ENCODE assay signal across 8 mouse cellular contexts in the genomic region with DNA sequence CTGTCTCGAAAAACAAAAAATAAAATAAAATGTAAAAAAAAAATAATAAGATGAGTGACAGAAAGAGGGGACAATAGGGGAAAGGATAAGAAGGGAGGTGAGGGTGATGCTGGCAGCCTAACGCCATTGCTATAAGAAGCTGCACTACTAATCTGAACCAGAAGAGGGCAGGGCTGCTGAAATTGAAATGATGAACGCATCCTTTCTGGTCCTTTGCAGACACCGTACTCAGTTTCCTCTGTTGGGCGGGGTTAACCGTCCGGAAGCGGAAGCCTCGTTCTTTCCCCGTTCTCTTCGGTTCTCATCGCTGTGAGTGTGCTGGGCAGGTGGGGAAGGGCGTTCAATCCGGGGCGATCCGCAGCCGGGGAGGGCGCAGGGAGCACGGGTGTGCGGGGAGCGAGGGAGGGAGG. TPM values are rescaled to one million over a fixed set of nuclear protein-coding genes. Genes with fewer than 3 reads are reported as not detected.
DNase-seq lines count a peak whose midpoint lies in the region; ATAC-seq lines count a peak whose summit lies in the region.

A gene (plus strand): TSS at position 224 of the 410 bp plus-strand sequence.

- intact Hi-C loops in left cerebral cortex, postnatal 4 days (cut with DNase I) = no loop called here

- peaks cover 29% of the 10 kb centered on the region for H3K36me3 ChIP-seq in embryonic facial prominence, embryonic 12.5 days
- H3K36me3 ChIP-seq in midbrain, embryonic 11.5 days (ENCODE audit: control insufficient read depth, insufficient read depth, low read length) = peaks cover 19% of the 10 kb centered on the region

- peak; percentile 91 for DNase-seq in adrenal gland, postnatal 36 days
- DNase-seq in heart, adult 11 months = peak; percentile 99
- DNase-seq in kidney, adult 11 months = peak; percentile 91
- DNase-seq in left cerebral cortex, postnatal 4 days = peak; percentile 93
- peak; percentile 99 for DNase-seq in midbrain, embryonic 11.5 days (ENCODE audit: low spot score, missing footprints)
- DNase-seq in right cerebral cortex, postnatal 4 days = peak; percentile 88
- peak; percentile 89 for DNase-seq in yolk sac, embryonic 10.5 days (ENCODE audit: low spot score)

- peak; percentile 61 for ATAC-seq in embryonic facial prominence, embryonic 12.5 days (ENCODE audit: insufficient number of reproducible peaks, insufficient read depth, low FRiP score, low TSS enrichment)
- peak; percentile 83 for ATAC-seq in midbrain, embryonic 11.5 days (ENCODE audit: low FRiP score)

- H3K27me3 ChIP-seq in embryonic facial prominence, embryonic 12.5 days = peaks cover 15% of the 10 kb centered on the region; the same call in 1 of the 2 replicates
- no peaks in the 10 kb centered on the region for H3K27me3 ChIP-seq in midbrain, embryonic 11.5 days (ENCODE audit: control insufficient read depth, insufficient read depth, low read length)

- H3K9ac ChIP-seq in embryonic facial prominence, embryonic 12.5 days = peak within 1 kb of the TSS; percentile 80
- peak within 1 kb of the TSS; percentile 95 for H3K9ac ChIP-seq in midbrain, embryonic 11.5 days (ENCODE audit: low read length)

- H3K9me3 ChIP-seq in embryonic facial prominence, embryonic 12.5 days = no peaks in the 10 kb centered on the region
- no peaks in the 10 kb centered on the region for H3K9me3 ChIP-seq in midbrain, embryonic 11.5 days (ENCODE audit: control insufficient read depth, low read length)

- peak within 1 kb of the TSS; percentile 93 for H3K27ac ChIP-seq in embryonic facial prominence, embryonic 12.5 days
- H3K27ac ChIP-seq in midbrain, embryonic 11.5 days (ENCODE audit: low read depth, low read length) = peak within 1 kb of the TSS; percentile 79

- H3K4me3 ChIP-seq in embryonic facial prominence, embryonic 12.5 days = peak within 1 kb of the TSS; percentile 90
- peak within 1 kb of the TSS; percentile 78 for H3K4me3 ChIP-seq in midbrain, embryonic 11.5 days (ENCODE audit: low read depth, low read length)

- H3K4me2 ChIP-seq in embryonic facial prominence, embryonic 12.5 days (replicated peaks) = peak within 1 kb of the TSS; percentile 75
- peak within 1 kb of the TSS; percentile 94 for H3K4me2 ChIP-seq in midbrain, embryonic 11.5 days

- WGBS in embryonic facial prominence, embryonic 12.5 days = 1% methylated on average over 21 of the region's 21 CpGs
- WGBS in midbrain, embryonic 11.5 days = under 1% methylated on average over 18 of the region's 21 CpGs

- peaks cover 16% of the 10 kb centered on the region for H3K4me1 ChIP-seq in embryonic facial prominence, embryonic 12.5 days
- peaks cover 13% of the 10 kb centered on the region for H3K4me1 ChIP-seq in midbrain, embryonic 11.5 days (ENCODE audit: control insufficient read depth, insufficient read depth, low read length)

RNA-seq across cellular contexts. Expression of the gene that starts here (rescaled TPM):
- total RNA-seq in adrenal gland, postnatal 36 days (2021) = 1,000 to 10,000 TPM; 1,120 to 1,187 TPM
- polyA plus RNA-seq in embryonic facial prominence, embryonic 12.5 days (2016; fragmentation: Nextera tagmentation; extraction: Ambion mirVana) = 893 and 953 TPM in 2 replicates
- total RNA-seq in left cerebral cortex, postnatal 4 days (2021) = 1,000 to 10,000 TPM; 1,144 to 1,233 TPM
- 839 and 977 TPM in 2 replicates for polyA plus RNA-seq in midbrain, embryonic 11.5 days (2014; fragmentation: Nextera tagmentation; extraction: Ambion mirVana)

Comparison
In these comparisons a context has a peak if more than half of its experiments do, and no peak if none do; other contexts are left out.
1. Peak in every context shown above with its lines: DNase-seq, ATAC-seq, H3K4me3 ChIP-seq and H3K27ac ChIP-seq.